Mouse (Mus musculus): Measurements from ENCODE around the gene Kcnq1. TPM values are rescaled to one million over a fixed set of nuclear protein-coding genes. Genes with fewer than 3 reads are reported as not detected.

Gene Kcnq1
- polyA plus RNA-seq, 1 experiment from 2014 or later, result 0.87 TPM

GRCm38 (mm10) chr7:143165687-143166265 lies 59.6 kb downstream of the Kcnq1 start:
- Histone ChIP-seq H3K9ac (no peak overlapping the region), H3K36me3 (no peaks in the 10 kb centered on the region), H3K27me3 (no peaks in the 10 kb centered on the region), H3K27ac (no peak overlapping the region), H3K4me3 (no peak overlapping the region), H3K4me1 (0 out of 2 replicates have a peak, but pooled peaks cover 6% of the 10 kb centered on the region), H3K4me2 (replicated peaks) (no peak overlapping the region), H3K9me3 (no peaks in the 10 kb centered on the region)
- ATAC-seq (ENCODE audit: low FRiP score, low read depth), result no peak
- 54% methylated on average over 7 of the region's 7 CpGs for WGBS

GRCm38 (mm10) chr7:143167275-143167674 lies 61.1 kb downstream of the Kcnq1 start:
- H3K4me1 ChIP-seq, result 0 out of 2 replicates have a peak, but pooled peaks cover 6% of the 10 kb centered on the region
- WGBS, result 79% methylated on average over 3 of the region's 3 CpGs

GRCm38 (mm10) chr7:143169371-143169770 lies 63.2 kb downstream of the Kcnq1 start:
- H3K36me3 ChIP-seq, result no peaks in the 10 kb centered on the region
- ATAC-seq (ENCODE audit: low FRiP score, low read depth), result no peak
- peaks cover 18% of the 10 kb centered on the region for H3K4me1 ChIP-seq
- H3K27me3 ChIP-seq, result no peaks in the 10 kb centered on the region
- WGBS, result 88% methylated on average over 3 of the region's 3 CpGs
- no peak overlapping the region for H3K9ac ChIP-seq
- no peak overlapping the region for H3K4me3 ChIP-seq
- H3K27ac ChIP-seq, result no peak overlapping the region
- no peak overlapping the region for H3K4me2 ChIP-seq (replicated peaks)
- H3K9me3 ChIP-seq, result no peaks in the 10 kb centered on the region

More at GRCm38 (mm10) chr7:143167275-143167674, 61.1 kb downstream of the Kcnq1 start:
- ATAC-seq (ENCODE audit: low FRiP score, low read depth), result no peak
- no peaks in the 10 kb centered on the region for H3K36me3 ChIP-seq
- no peaks in the 10 kb centered on the region for H3K9me3 ChIP-seq
- no peak overlapping the region for H3K4me3 ChIP-seq
- no peak overlapping the region for H3K9ac ChIP-seq
- H3K4me2 ChIP-seq (replicated peaks), result no peak overlapping the region
- H3K27ac ChIP-seq, result no peak overlapping the region
- no peaks in the 10 kb centered on the region for H3K27me3 ChIP-seq

- no peak for ATAC-seq (ENCODE audit: low FRiP score, low read depth)
- Histone ChIP-seq H3K36me3 (no peaks in the 10 kb centered on the region), H3K4me3 (no peak overlapping the region), H3K27ac (no peak overlapping the region), H3K27me3 (no peaks in the 10 kb centered on the region), H3K4me2 (replicated peaks) (no peak overlapping the region), H3K9ac (no peak overlapping the region), H3K4me1 (peaks cover 19% of the 10 kb centered on the region), H3K9me3 (no peaks in the 10 kb centered on the region)
- 42% methylated on average over 5 of the region's 5 CpGs for WGBS
Observed at GRCm38 (mm10) chr7:143172914-143173547, 66.9 kb downstream of the Kcnq1 start.

GRCm38 (mm10) chr7:143174633-143175032 lies 68.5 kb downstream of the Kcnq1 start:
- H3K27ac ChIP-seq, result no peak overlapping the region
- ATAC-seq (ENCODE audit: low FRiP score, low read depth), result peak; percentile 51
- H3K4me1 ChIP-seq, result peaks cover 19% of the 10 kb centered on the region
- H3K4me2 ChIP-seq (replicated peaks), result no peak overlapping the region
- no peaks in the 10 kb centered on the region for H3K36me3 ChIP-seq
- H3K9ac ChIP-seq, result no peak overlapping the region
- H3K9me3 ChIP-seq, result no peaks in the 10 kb centered on the region
- no peaks in the 10 kb centered on the region for H3K27me3 ChIP-seq
- 54% methylated on average over 6 of the region's 6 CpGs for WGBS
- H3K4me3 ChIP-seq, result no peak overlapping the region

- Histone ChIP-seq H3K27me3 (no peaks in the 10 kb centered on the region), H3K9ac (no peak overlapping the region), H3K4me1 (peaks cover 24% of the 10 kb centered on the region), H3K36me3 (no peaks in the 10 kb centered on the region), H3K27ac (no peak overlapping the region), H3K4me2 (replicated peaks) (no peak overlapping the region), H3K4me3 (no peak overlapping the region), H3K9me3 (no peaks in the 10 kb centered on the region)
- no peak for ATAC-seq (ENCODE audit: low FRiP score, low read depth)
- 84% methylated on average over 2 of the region's 2 CpGs for WGBS
Observed at GRCm38 (mm10) chr7:143178831-143179230, 72.7 kb downstream of the Kcnq1 start.

GRCm38 (mm10) chr7:143180761-143181160 lies 74.6 kb downstream of the Kcnq1 start:
- Histone ChIP-seq H3K36me3 (no peaks in the 10 kb centered on the region), H3K27me3 (no peaks in the 10 kb centered on the region), H3K9ac (no peak overlapping the region), H3K4me3 (no peak overlapping the region), H3K9me3 (no peaks in the 10 kb centered on the region), H3K27ac (no peak overlapping the region), H3K4me2 (replicated peaks) (no peak overlapping the region), H3K4me1 (peaks cover 15% of the 10 kb centered on the region)
- ATAC-seq (ENCODE audit: low FRiP score, low read depth), result 0 out of 2 replicates have a peak, but pooled peaks have one; percentile 28
- 33% methylated on average over 3 of the region's 3 CpGs for WGBS

GRCm38 (mm10) chr7:143181311-143181710 lies 75.1 kb downstream of the Kcnq1 start:
- ATAC-seq (ENCODE audit: low FRiP score, low read depth), result no peak
- Histone ChIP-seq H3K4me2 (replicated peaks) (no peak overlapping the region), H3K36me3 (no peaks in the 10 kb centered on the region), H3K4me3 (no peak overlapping the region), H3K27me3 (no peaks in the 10 kb centered on the region), H3K9me3 (no peaks in the 10 kb centered on the region), H3K9ac (no peak overlapping the region), H3K27ac (no peak overlapping the region), H3K4me1 (peaks cover 15% of the 10 kb centered on the region)
- 94% methylated on average over 4 of the region's 4 CpGs for WGBS

- no peak overlapping the region for H3K4me3 ChIP-seq
- 81% methylated on average over 6 of the region's 6 CpGs for WGBS
- H3K9me3 ChIP-seq, result no peaks in the 10 kb centered on the region
- no peak overlapping the region for H3K4me2 ChIP-seq (replicated peaks)
- no peak overlapping the region for H3K27ac ChIP-seq
- no peaks in the 10 kb centered on the region for H3K27me3 ChIP-seq
- H3K9ac ChIP-seq, result no peak overlapping the region
- peaks cover 9% of the 10 kb centered on the region for H3K4me1 ChIP-seq
- H3K36me3 ChIP-seq, result no peaks in the 10 kb centered on the region
- no peak for ATAC-seq (ENCODE audit: low FRiP score, low read depth)
Observed at GRCm38 (mm10) chr7:143185506-143185905, 79.3 kb downstream of the Kcnq1 start.

GRCm38 (mm10) chr7:143186378-143186777 lies 80.2 kb downstream of the Kcnq1 start:
- Histone ChIP-seq H3K4me3 (no peak overlapping the region), H3K9ac (no peak overlapping the region), H3K36me3 (no peaks in the 10 kb centered on the region), H3K4me1 (no peaks in the 10 kb centered on the region), H3K9me3 (no peaks in the 10 kb centered on the region), H3K27ac (no peak overlapping the region), H3K4me2 (replicated peaks) (no peak overlapping the region), H3K27me3 (no peaks in the 10 kb centered on the region)
- 87% methylated on average over 10 of the region's 10 CpGs for WGBS
- no peak for ATAC-seq (ENCODE audit: low FRiP score, low read depth)

GRCm38 (mm10) chr7:143187181-143187580 lies 81.0 kb downstream of the Kcnq1 start:
- ATAC-seq (ENCODE audit: low FRiP score, low read depth), result no peak
- Histone ChIP-seq H3K9ac (no peak overlapping the region), H3K36me3 (no peaks in the 10 kb centered on the region), H3K4me3 (no peak overlapping the region), H3K4me1 (no peaks in the 10 kb centered on the region), H3K27ac (no peak overlapping the region; the same call in 1 of the 2 replicates), H3K9me3 (no peaks in the 10 kb centered on the region), H3K4me2 (replicated peaks) (no peak overlapping the region), H3K27me3 (no peaks in the 10 kb centered on the region)
- WGBS, result 82% methylated on average over 3 of the region's 3 CpGs

- H3K9ac ChIP-seq, result no peak overlapping the region
- H3K9me3 ChIP-seq, result no peaks in the 10 kb centered on the region
- no peaks in the 10 kb centered on the region for H3K27me3 ChIP-seq
- no peak for ATAC-seq (ENCODE audit: low FRiP score, low read depth)
- H3K4me1 ChIP-seq, result no peaks in the 10 kb centered on the region
- no peak overlapping the region for H3K4me3 ChIP-seq
- WGBS, result 74% methylated on average over 2 of the region's 2 CpGs
- no peak overlapping the region for H3K27ac ChIP-seq
- H3K36me3 ChIP-seq, result no peaks in the 10 kb centered on the region
- no peak overlapping the region for H3K4me2 ChIP-seq (replicated peaks)
Observed at GRCm38 (mm10) chr7:143188589-143188988, 82.4 kb downstream of the Kcnq1 start.

Measured in limb, embryonic 13.5 days (tissue).